Mouse (Mus musculus) heart, embryonic 15.5 days (tissue): ENCODE data around the gene Grifin. TPM values are rescaled to one million over a fixed set of nuclear protein-coding genes. Genes with fewer than 3 reads are reported as not detected.

ENCODE experiments used
- ATAC-seq: fragments of 200-750 bp; cut with Nextera tagmentation; replicated peaks from 2 replicates; pipeline ENCODE4 v1.8.0; 2017; ENCODE audit warnings: low read depth, moderate TSS enrichment; ENCODE audit not compliant: insufficient number of reproducible peaks, insufficient read depth, low FRiP score
- H3K27ac ChIP-seq: fragments of 300-500 bp; sonication (generic); 2 replicates; pipeline ENCODE4 v1.5.1; 2015; ENCODE audit warnings: mild to moderate bottlenecking, inconsistent platforms
- H3K27me3 ChIP-seq: fragments of 300-500 bp; sonication (generic); 2 replicates; pipeline ENCODE4 v1.6.1; 2015; ENCODE audit warnings: inconsistent platforms
- H3K36me3 ChIP-seq: fragments of 300-500 bp; sonication (generic); 2 replicates; pipeline ENCODE4 v1.6.1; 2015; ENCODE audit warnings: mild to moderate bottlenecking, inconsistent platforms
- H3K4me1 ChIP-seq: fragments of 300-500 bp; sonication (generic); replicated peaks from 2 replicates; pipeline ENCODE4 v1.6.1; 2015; ENCODE audit warnings: inconsistent platforms
- H3K4me2 ChIP-seq: fragments of 300-500 bp; sonication (generic); 2 replicates; pipeline ENCODE4 v1.6.1; 2015; ENCODE audit warnings: inconsistent platforms, mild to moderate bottlenecking, moderate library complexity
- H3K4me3 ChIP-seq: fragments of 300-500 bp; sonication (generic); 2 replicates; pipeline ENCODE4 v1.5.1; 2015; ENCODE audit warnings: mild to moderate bottlenecking, inconsistent platforms
- H3K9ac ChIP-seq: fragments of 300-500 bp; sonication (generic); 2 replicates; pipeline ENCODE4 v1.6.1; 2015; ENCODE audit warnings: mild to moderate bottlenecking, inconsistent platforms
- H3K9me3 ChIP-seq: fragments of 300-500 bp; sonication (generic); replicated peaks from 2 replicates; pipeline ENCODE4 v1.6.1; 2016; ENCODE audit warnings: inconsistent platforms
- WGBS: fragments of 180-500 bp; shearing (Covaris S2); methylation state at CpG from one replicate; pipeline ENCODE4 v1.1.7; 2015; ENCODE audit warnings: mixed read lengths; 5-methylcytosine and 5-hydroxymethylcytosine counted together
- polyA plus RNA-seq: library from polyadenylated mRNA; unstranded; fragments of >200 nt; fragmentation: Nextera tagmentation; extraction: Ambion mirVana; gene quantifications from 2 replicates; pipeline ENCODE4 v1.2.1, GENCODE M21; 2015

Grifin gene
- polyA plus RNA-seq, result 1.1 TPM in 1 of 2 replicates, not detected in the other

DNA sequence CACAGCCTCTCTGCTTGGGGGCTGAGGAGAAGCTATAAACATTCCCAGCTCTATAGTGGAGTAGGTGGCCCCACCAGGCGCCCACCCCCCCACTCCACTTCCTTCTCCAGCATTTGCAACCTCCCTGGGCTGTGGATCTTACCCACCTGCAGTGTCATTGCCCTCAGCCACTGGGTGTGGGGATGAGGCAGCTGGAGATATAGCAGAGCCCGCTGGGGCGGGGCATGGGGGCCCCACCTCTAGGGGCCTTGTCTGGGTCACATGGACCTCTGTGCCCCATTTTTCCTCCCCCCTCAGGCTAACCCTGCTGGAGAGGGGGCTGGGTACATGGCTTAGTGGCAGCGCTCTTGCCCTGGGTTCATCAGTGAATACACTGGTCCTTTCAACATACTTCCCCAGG is at the start of gene Grifin:
Grifin (minus strand) TSS at position 176 of the 400 bp plus-strand sequence.
- Histone ChIP-seq H3K9ac (no peak within 1 kb of the TSS), H3K4me2 (no peak within 1 kb of the TSS), H3K27me3 (no peaks in the 10 kb centered on the region), H3K27ac (peak within 1 kb of the TSS; percentile 49; the same call in 1 of the 2 replicates), H3K4me1 (peaks cover 28% of the 10 kb centered on the region), H3K4me3 (no peak within 1 kb of the TSS), H3K36me3 (no peaks in the 10 kb centered on the region), H3K9me3 (no peaks in the 10 kb centered on the region)
- WGBS, result 80% methylated on average over 4 of the region's 4 CpGs
- no peak for ATAC-seq

DNA sequence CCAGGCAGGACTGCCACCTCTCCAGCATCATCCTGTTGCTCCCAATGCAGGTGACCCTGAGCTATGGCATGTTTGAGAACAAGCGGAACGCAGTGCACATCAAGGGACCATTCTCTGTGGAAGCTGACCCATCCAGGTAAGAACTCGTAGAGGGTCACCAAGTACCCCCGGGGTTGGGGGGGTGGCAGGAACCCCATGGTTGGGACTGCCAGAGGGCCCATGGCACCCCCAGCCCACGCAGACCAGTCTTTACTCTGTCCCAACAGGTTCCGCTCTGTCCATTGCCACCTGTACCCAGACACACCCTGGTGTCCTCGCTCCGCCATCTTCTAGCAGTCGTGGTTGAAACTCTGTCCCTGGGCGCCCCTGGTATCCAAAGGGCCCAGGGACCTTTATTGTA is 49.3 kb upstream of the Grifin start:
- WGBS, result 92% methylated on average over 10 of the region's 10 CpGs
- no peak for ATAC-seq
- H3K36me3 ChIP-seq, result 0 out of 2 replicates have a peak, but pooled peaks cover 6% of the 10 kb centered on the region
- no peak overlapping the region for H3K27ac ChIP-seq
- peaks cover 32% of the 10 kb centered on the region for H3K4me1 ChIP-seq
- H3K9me3 ChIP-seq, result no peaks in the 10 kb centered on the region
- H3K4me3 ChIP-seq, result no peak overlapping the region
- no peak overlapping the region for H3K4me2 ChIP-seq
- peaks cover 20% of the 10 kb centered on the region for H3K27me3 ChIP-seq
- no peak overlapping the region for H3K9ac ChIP-seq

DNA sequence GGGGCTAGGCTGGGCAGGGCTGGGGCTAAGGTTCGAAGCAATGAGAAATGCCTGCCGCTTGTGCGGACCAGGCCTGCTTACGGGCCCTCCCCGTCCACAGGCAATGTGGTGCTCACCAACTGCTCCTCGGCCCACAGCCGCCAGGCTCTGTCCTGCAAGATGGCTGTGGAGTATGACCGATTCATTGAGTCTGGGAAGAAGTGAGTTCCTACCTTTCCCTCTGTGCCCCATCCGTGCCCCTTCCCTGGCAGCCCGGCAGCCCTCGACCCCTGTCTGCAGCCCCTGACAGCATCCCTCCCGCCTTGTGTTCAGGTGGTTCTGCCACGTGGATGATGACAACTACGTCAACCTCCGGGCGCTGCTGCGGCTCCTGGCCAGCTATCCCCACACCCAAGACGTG is 47.3 kb upstream of the Grifin start:
- 78% methylated on average over 18 of the region's 18 CpGs for WGBS
- H3K4me1 ChIP-seq, result peaks cover 50% of the 10 kb centered on the region
- peaks cover 34% of the 10 kb centered on the region for H3K27me3 ChIP-seq

DNA sequence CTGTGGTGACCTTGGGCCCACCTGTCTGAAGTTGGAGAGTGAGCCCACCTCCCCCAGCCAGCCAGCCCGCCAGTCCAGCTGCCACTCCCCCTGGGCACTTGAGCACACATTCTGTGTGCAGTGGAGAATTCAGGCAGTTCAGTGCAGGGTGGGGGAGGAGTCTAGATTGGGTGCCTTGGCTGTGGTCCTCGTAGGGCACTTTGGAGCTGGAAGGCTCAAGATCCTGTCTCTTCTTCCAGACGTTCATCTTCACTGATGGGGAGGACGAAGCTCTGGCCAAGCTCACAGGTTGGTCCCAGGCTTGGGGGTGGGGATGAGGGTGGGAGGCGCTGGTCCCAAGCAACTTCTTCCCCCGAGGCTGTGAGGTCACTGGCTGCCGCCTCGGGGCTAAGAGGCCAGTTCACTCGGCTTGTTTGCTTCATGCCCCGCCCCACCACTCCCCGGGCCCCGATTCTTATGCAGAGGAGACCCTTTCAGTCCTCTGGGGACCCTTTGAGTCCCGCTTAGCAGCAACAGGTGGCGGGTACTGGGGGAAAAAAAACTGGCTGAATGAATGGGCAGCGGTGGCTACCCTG is 46.8 kb upstream of the Grifin start:
- Histone ChIP-seq H3K27me3 (peaks cover 39% of the 10 kb centered on the region), H3K4me2 (peak overlapping the region; percentile 87), H3K9ac (peak overlapping the region; percentile 50), H3K36me3 (0 out of 2 replicates have a peak, but pooled peaks cover 6% of the 10 kb centered on the region), H3K27ac (peak overlapping the region; percentile 86), H3K9me3 (no peaks in the 10 kb centered on the region), H3K4me1 (peaks cover 55% of the 10 kb centered on the region), H3K4me3 (peak overlapping the region; percentile 54)
- ATAC-seq, result no peak
- 31% methylated on average over 15 of the region's 15 CpGs for WGBS

More for the DNA sequence above, 47.3 kb upstream of the Grifin start:
- no peaks in the 10 kb centered on the region for H3K9me3 ChIP-seq
- 0 out of 2 replicates have a peak, but pooled peaks cover 6% of the 10 kb centered on the region for H3K36me3 ChIP-seq
- peak overlapping the region; percentile 54; the same call in 1 of the 2 replicates for H3K4me3 ChIP-seq
- H3K27ac ChIP-seq, result 0 out of 2 replicates have a peak overlapping the region, but pooled peaks have one; percentile 86
- ATAC-seq, result no peak
- peak overlapping the region; percentile 87 for H3K4me2 ChIP-seq
- no peak overlapping the region for H3K9ac ChIP-seq

- peak overlapping the region; percentile 50 for H3K9ac ChIP-seq
- WGBS, result 10% methylated on average over 21 of the region's 21 CpGs
- peak overlapping the region; percentile 87 for H3K4me2 ChIP-seq
- peak; percentile 38 for ATAC-seq
- H3K4me3 ChIP-seq, result peak overlapping the region; percentile 54
- peaks cover 61% of the 10 kb centered on the region for H3K4me1 ChIP-seq
- peak overlapping the region; percentile 86 for H3K27ac ChIP-seq
- peaks cover 45% of the 10 kb centered on the region for H3K27me3 ChIP-seq
- H3K9me3 ChIP-seq, result no peaks in the 10 kb centered on the region
- 0 out of 2 replicates have a peak, but pooled peaks cover 6% of the 10 kb centered on the region for H3K36me3 ChIP-seq
These were observed 46.2 kb upstream of the Grifin start for GRCm38 (mm10) chr5:140611021-140611583.

DNA sequence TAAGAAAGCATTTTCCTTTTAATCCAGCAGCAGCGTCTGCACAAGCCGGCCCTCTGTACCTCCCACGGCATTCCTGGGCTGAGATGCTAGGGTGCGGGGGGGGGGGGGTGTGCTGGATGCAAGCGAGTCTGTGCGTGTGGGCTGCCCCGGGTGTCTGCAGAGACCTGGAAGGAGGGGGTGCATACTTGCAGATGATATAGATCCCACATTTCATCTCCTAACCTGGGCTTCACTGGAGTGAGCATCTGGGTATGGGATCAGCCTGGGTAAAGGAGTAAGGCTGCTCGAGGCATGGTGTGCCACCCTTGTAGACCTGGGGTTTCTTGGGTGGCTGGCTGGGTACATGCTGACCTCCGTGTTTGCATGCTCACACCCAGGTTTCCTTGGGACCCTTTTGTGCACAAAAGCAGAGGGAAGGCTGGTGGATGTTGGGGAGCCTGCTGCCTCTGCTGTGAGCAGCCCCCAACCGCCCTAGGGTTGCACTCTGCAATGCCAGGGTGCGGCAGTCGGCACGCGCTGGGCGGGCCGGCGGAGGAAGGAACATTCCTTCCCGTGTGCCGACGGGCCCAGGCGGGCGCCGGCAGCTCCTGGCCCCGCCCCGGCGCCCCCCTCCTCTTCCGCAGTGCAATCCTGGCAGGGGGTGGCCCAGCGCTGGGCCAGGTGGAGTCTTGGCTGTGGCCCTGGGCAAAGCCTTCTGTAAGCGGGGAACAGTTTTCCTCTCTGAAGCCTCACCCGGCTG is 45.6 kb upstream of the Grifin start:
- H3K27me3 ChIP-seq, result peaks cover 52% of the 10 kb centered on the region

GRCm38 (mm10) chr5:140609511-140610272 is 44.8 kb upstream of the Grifin start:
- Histone ChIP-seq H3K36me3 (0 out of 2 replicates have a peak, but pooled peaks cover 6% of the 10 kb centered on the region), H3K4me3 (peak overlapping the region; percentile 54), H3K4me1 (peaks cover 65% of the 10 kb centered on the region), H3K27me3 (peaks cover 59% of the 10 kb centered on the region), H3K9me3 (no peaks in the 10 kb centered on the region), H3K27ac (peak overlapping the region; percentile 86), H3K4me2 (peak overlapping the region; percentile 87), H3K9ac (0 out of 2 replicates have a peak overlapping the region, but pooled peaks have one; percentile 10)
- ATAC-seq, result no peak
- whole genome bisulfite sequencing, result 22% methylated on average over 13 of the region's 13 CpGs

More for the DNA sequence above, 45.6 kb upstream of the Grifin start:
- peak overlapping the region; percentile 54 for H3K4me3 ChIP-seq
- H3K27ac ChIP-seq, result peak overlapping the region; percentile 86
- WGBS, result 3% methylated on average over 30 of the region's 30 CpGs
- H3K4me1 ChIP-seq, result peaks cover 61% of the 10 kb centered on the region
- H3K9ac ChIP-seq, result peak overlapping the region; percentile 50
- H3K4me2 ChIP-seq, result peak overlapping the region; percentile 87
- ATAC-seq, result peak; percentile 51
- no peaks in the 10 kb centered on the region for H3K9me3 ChIP-seq
- H3K36me3 ChIP-seq, result 0 out of 2 replicates have a peak, but pooled peaks cover 6% of the 10 kb centered on the region

DNA sequence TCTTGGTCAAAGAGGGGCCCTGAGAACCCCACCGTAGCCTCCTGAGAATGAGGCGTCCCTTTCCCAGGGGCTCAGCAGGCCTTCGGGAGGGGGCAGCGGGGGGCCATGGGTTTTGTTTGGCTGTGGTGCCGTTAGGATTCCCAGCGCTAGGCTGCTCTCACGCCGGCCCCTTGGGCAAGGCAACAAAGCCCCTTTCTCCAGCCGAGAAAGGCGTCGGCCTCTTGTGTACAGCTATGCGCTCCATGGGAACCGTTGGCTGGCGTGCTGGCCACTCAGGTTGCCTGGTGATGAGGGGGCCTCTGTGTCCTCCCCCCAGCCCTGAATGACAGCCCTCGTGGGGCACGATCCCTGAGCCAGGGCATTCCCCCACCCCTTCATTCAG is 43.8 kb upstream of the Grifin start:
- peak overlapping the region; percentile 86 for H3K27ac ChIP-seq
- H3K27me3 ChIP-seq, result peaks cover 66% of the 10 kb centered on the region
- WGBS, result 5% methylated on average over 16 of the region's 16 CpGs
- no peaks in the 10 kb centered on the region for H3K9me3 ChIP-seq
- H3K4me2 ChIP-seq, result peak overlapping the region; percentile 87
- H3K36me3 ChIP-seq, result 0 out of 2 replicates have a peak, but pooled peaks cover 6% of the 10 kb centered on the region
- peak overlapping the region; percentile 54 for H3K4me3 ChIP-seq
- H3K9ac ChIP-seq, result peak overlapping the region; percentile 53; the same call in 1 of the 2 replicates
- ATAC-seq, result no peak
- peaks cover 65% of the 10 kb centered on the region for H3K4me1 ChIP-seq

GRCm38 (mm10) chr5:140607836-140608633 is 43.2 kb upstream of the Grifin start:
- Histone ChIP-seq H3K36me3 (0 out of 2 replicates have a peak, but pooled peaks cover 6% of the 10 kb centered on the region), H3K27ac (peak overlapping the region; percentile 86), H3K4me1 (peaks cover 65% of the 10 kb centered on the region), H3K9ac (peak overlapping the region; percentile 53), H3K4me3 (peak overlapping the region; percentile 54), H3K27me3 (peaks cover 66% of the 10 kb centered on the region), H3K9me3 (no peaks in the 10 kb centered on the region), H3K4me2 (peak overlapping the region; percentile 87)
- WGBS, result 3% methylated on average over 17 of the region's 17 CpGs
- no peak for ATAC-seq
